Mouse (Mus musculus) T-helper 1 cell (primary cell): ENCODE data around the gene Hbs1l.

Experiments
- in situ Hi-C: fragments of 300-600 bp; cut with MboI, MseI; formaldehyde crosslinking; loops from one replicate; pipeline ENCODE4 v1.15.1; 2025; ENCODE audit warnings: high pct_unique_total_duplicates

Gene Hbs1l

GRCm38 (mm10) chr10:21295759-21296621 is at the start of gene Hbs1l:
TSS of gene Hbs1l (plus strand) at chr10:21295979.
- in situ Hi-C loops, result no loop called here

GRCm38 (mm10) chr10:21248556-21248955 is 47.2 kb upstream of the Hbs1l start:
- in situ Hi-C loops, result no loop called here

GRCm38 (mm10) chr10:21251881-21252534 is 43.8 kb upstream of the Hbs1l start:
- in situ Hi-C loops, result no loop called here

GRCm38 (mm10) chr10:21252800-21253199 is 43.0 kb upstream of the Hbs1l start:
- in situ Hi-C loops, result no loop called here

GRCm38 (mm10) chr10:21254266-21255140 is 41.3 kb upstream of the Hbs1l start:
- in situ Hi-C loops, result no loop called here

- in situ Hi-C loops, result no loop called here
Measured at GRCm38 (mm10) chr10:21257244-21257643, 38.5 kb upstream of the Hbs1l start.

GRCm38 (mm10) chr10:21259649-21260048 is 36.1 kb upstream of the Hbs1l start:
- in situ Hi-C loops, result no loop called here

GRCm38 (mm10) chr10:21265188-21265587 is 30.6 kb upstream of the Hbs1l start:
- in situ Hi-C loops, result no loop called here

GRCm38 (mm10) chr10:21267452-21267851 is 28.3 kb upstream of the Hbs1l start:
- in situ Hi-C loops, result no loop called here

- in situ Hi-C loops, result no loop called here
Measured at GRCm38 (mm10) chr10:21268786-21269410, 26.9 kb upstream of the Hbs1l start.

GRCm38 (mm10) chr10:21269920-21270319 is 25.9 kb upstream of the Hbs1l start:
- in situ Hi-C loops, result no loop called here

GRCm38 (mm10) chr10:21270905-21271304 is 24.9 kb upstream of the Hbs1l start:
- in situ Hi-C loops, result no loop called here

GRCm38 (mm10) chr10:21271310-21271709 is 24.5 kb upstream of the Hbs1l start:
- in situ Hi-C loops, result no loop called here

GRCm38 (mm10) chr10:21271785-21272184 is 24.0 kb upstream of the Hbs1l start:
- in situ Hi-C loops, result no loop called here

GRCm38 (mm10) chr10:21287243-21288127 is 8.3 kb upstream of the Hbs1l start:
- in situ Hi-C loops, result no loop called here

GRCm38 (mm10) chr10:21291228-21291627 is 4.6 kb upstream of the Hbs1l start:
- in situ Hi-C loops, result no loop called here

GRCm38 (mm10) chr10:21294217-21294616 is 1.6 kb upstream of the Hbs1l start:
- in situ Hi-C loops, result no loop called here

- in situ Hi-C loops, result no loop called here
Measured at GRCm38 (mm10) chr10:21295397-21295758, 401 bp upstream of the Hbs1l start.

GRCm38 (mm10) chr10:21298972-21299371 is 3.2 kb downstream of the Hbs1l start:
- in situ Hi-C loops, result no loop called here

- in situ Hi-C loops, result loop anchor here (25.0 kb wide), 1 partner anchor 965 kb away; the partner anchor contains the start of gene Mtfr2
Measured at GRCm38 (mm10) chr10:21301822-21302221, 6.0 kb downstream of the Hbs1l start.
